Mouse (Mus musculus): ENCODE measurements around the gene Furin. TPM values are rescaled to one million over a fixed set of nuclear protein-coding genes. Genes with fewer than 3 reads are reported as not detected.

Furin gene
- polyA plus RNA-seq, 1 experiment from 2014 or later: 3.9 TPM

DNA sequence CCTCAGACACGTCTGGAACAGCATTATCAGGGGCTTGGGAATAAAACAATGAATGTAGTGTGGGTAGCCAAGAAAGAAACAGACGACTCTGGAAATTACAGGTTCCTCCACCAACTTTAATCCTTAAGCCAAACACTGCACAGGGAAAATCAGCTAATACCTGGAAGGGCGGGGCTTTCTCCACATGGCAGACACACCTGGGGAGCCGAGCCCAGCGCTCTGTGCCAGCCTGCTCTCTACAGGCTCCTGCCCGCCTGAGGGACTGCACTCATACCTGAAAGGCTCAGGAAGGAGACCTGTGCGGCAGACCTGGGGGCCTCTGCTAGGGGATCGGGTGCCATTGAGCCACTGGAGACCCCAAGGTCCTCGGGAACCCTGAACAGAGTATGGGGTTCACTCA lies 2.5 kb upstream of the Furin start:
- no peaks in the 10 kb centered on the region for H3K27me3 ChIP-seq (replicated peaks; ENCODE audit: control insufficient read depth, insufficient read depth, low read length)
- H3K4me3 ChIP-seq (ENCODE audit: low read depth, low read length): no peak overlapping the region
- 80% methylated on average over 9 of the region's 9 CpGs for WGBS
- ATAC-seq (no peak), DNase-seq (ENCODE audit: low spot score) (no peak)
- H3K4me2 ChIP-seq (ENCODE audit: low read length): no peak overlapping the region
- no peak overlapping the region for H3K9ac ChIP-seq (ENCODE audit: low read length)
- H3K36me3 ChIP-seq (ENCODE audit: control insufficient read depth, insufficient read depth, low read length): no peaks in the 10 kb centered on the region
- H3K9me3 ChIP-seq (replicated peaks; ENCODE audit: control insufficient read depth, low read length): no peaks in the 10 kb centered on the region
- no peak overlapping the region for H3K27ac ChIP-seq (ENCODE audit: low read depth, low read length)
- no peaks in the 10 kb centered on the region; the same call in 1 of the 2 replicates for H3K4me1 ChIP-seq (ENCODE audit: control insufficient read depth, insufficient read depth, low read length)

GRCm38 (mm10) chr7:80406186-80406585 lies 950 bp upstream of the Furin start:
- DNase-seq (ENCODE audit: low spot score) (no peak), ATAC-seq (no peak)
- H3K27me3 ChIP-seq (replicated peaks; ENCODE audit: control insufficient read depth, insufficient read depth, low read length): no peaks in the 10 kb centered on the region
- H3K27ac ChIP-seq (ENCODE audit: low read depth, low read length): no peak overlapping the region
- H3K36me3 ChIP-seq (ENCODE audit: control insufficient read depth, insufficient read depth, low read length): no peaks in the 10 kb centered on the region
- H3K9ac ChIP-seq (ENCODE audit: low read length): no peak overlapping the region
- no peaks in the 10 kb centered on the region for H3K9me3 ChIP-seq (replicated peaks; ENCODE audit: control insufficient read depth, low read length)
- H3K4me3 ChIP-seq (ENCODE audit: low read depth, low read length): no peak overlapping the region
- WGBS: 85% methylated on average over 3 of the region's 3 CpGs
- H3K4me2 ChIP-seq (ENCODE audit: low read length): no peak overlapping the region
- peaks cover 6% of the 10 kb centered on the region for H3K4me1 ChIP-seq (ENCODE audit: control insufficient read depth, insufficient read depth, low read length)

GRCm38 (mm10) chr7:80404101-80404894 lies 938 bp downstream of the Furin start:
- H3K9ac ChIP-seq (ENCODE audit: low read length): no peak overlapping the region
- no peak for DNase-seq (ENCODE audit: low spot score)
- no peak overlapping the region for H3K4me2 ChIP-seq (ENCODE audit: low read length)
- H3K4me3 ChIP-seq (ENCODE audit: low read depth, low read length): no peak overlapping the region
- no peak for ATAC-seq
- H3K36me3 ChIP-seq (ENCODE audit: control insufficient read depth, insufficient read depth, low read length): no peaks in the 10 kb centered on the region
- peaks cover 12% of the 10 kb centered on the region for H3K4me1 ChIP-seq (ENCODE audit: control insufficient read depth, insufficient read depth, low read length)
- no peaks in the 10 kb centered on the region for H3K27me3 ChIP-seq (replicated peaks; ENCODE audit: control insufficient read depth, insufficient read depth, low read length)
- no peak overlapping the region for H3K27ac ChIP-seq (ENCODE audit: low read depth, low read length)
- H3K9me3 ChIP-seq (replicated peaks; ENCODE audit: control insufficient read depth, low read length): no peaks in the 10 kb centered on the region
- WGBS: 69% methylated on average over 7 of the region's 7 CpGs

- Histone ChIP-seq H3K27ac (ENCODE audit: low read depth, low read length) (no peak overlapping the region), H3K36me3 (ENCODE audit: control insufficient read depth, insufficient read depth, low read length) (no peaks in the 10 kb centered on the region), H3K4me1 (ENCODE audit: control insufficient read depth, insufficient read depth, low read length) (peaks cover 12% of the 10 kb centered on the region), H3K9ac (ENCODE audit: low read length) (no peak overlapping the region), H3K4me3 (ENCODE audit: low read depth, low read length) (peak overlapping the region; percentile 93; the same call in 1 of the 2 replicates), H3K9me3 (replicated peaks; ENCODE audit: control insufficient read depth, low read length) (no peaks in the 10 kb centered on the region), H3K27me3 (replicated peaks; ENCODE audit: control insufficient read depth, insufficient read depth, low read length) (no peaks in the 10 kb centered on the region), H3K4me2 (ENCODE audit: low read length) (peak overlapping the region; percentile 93)
- ATAC-seq (no peak), DNase-seq (ENCODE audit: low spot score) (peak; percentile 81)
- 49% methylated on average over 9 of the region's 9 CpGs for WGBS
Observed at GRCm38 (mm10) chr7:80403551-80403950, 1.7 kb downstream of the Furin start.

- peak overlapping the region; percentile 93 for H3K4me3 ChIP-seq (ENCODE audit: low read depth, low read length)
- DNase-seq (ENCODE audit: low spot score) (peak; percentile 58), ATAC-seq (peak; percentile 81)
- 0 out of 2 replicates have a peak, but pooled peaks cover 1% of the 10 kb centered on the region for H3K36me3 ChIP-seq (ENCODE audit: control insufficient read depth, insufficient read depth, low read length)
- under 1% methylated on average over 46 of the region's 92 CpGs for WGBS
- no peaks in the 10 kb centered on the region for H3K9me3 ChIP-seq (replicated peaks; ENCODE audit: control insufficient read depth, low read length)
- H3K4me1 ChIP-seq (ENCODE audit: control insufficient read depth, insufficient read depth, low read length): peaks cover 12% of the 10 kb centered on the region
- peak overlapping the region; percentile 71; the same call in 1 of the 2 replicates for H3K27ac ChIP-seq (ENCODE audit: low read depth, low read length)
- no peaks in the 10 kb centered on the region for H3K27me3 ChIP-seq (replicated peaks; ENCODE audit: control insufficient read depth, insufficient read depth, low read length)
- H3K9ac ChIP-seq (ENCODE audit: low read length): peak overlapping the region; percentile 93
- H3K4me2 ChIP-seq (ENCODE audit: low read length): peak overlapping the region; percentile 93
Observed at GRCm38 (mm10) chr7:80402651-80403321, 2.5 kb downstream of the Furin start.

DNA sequence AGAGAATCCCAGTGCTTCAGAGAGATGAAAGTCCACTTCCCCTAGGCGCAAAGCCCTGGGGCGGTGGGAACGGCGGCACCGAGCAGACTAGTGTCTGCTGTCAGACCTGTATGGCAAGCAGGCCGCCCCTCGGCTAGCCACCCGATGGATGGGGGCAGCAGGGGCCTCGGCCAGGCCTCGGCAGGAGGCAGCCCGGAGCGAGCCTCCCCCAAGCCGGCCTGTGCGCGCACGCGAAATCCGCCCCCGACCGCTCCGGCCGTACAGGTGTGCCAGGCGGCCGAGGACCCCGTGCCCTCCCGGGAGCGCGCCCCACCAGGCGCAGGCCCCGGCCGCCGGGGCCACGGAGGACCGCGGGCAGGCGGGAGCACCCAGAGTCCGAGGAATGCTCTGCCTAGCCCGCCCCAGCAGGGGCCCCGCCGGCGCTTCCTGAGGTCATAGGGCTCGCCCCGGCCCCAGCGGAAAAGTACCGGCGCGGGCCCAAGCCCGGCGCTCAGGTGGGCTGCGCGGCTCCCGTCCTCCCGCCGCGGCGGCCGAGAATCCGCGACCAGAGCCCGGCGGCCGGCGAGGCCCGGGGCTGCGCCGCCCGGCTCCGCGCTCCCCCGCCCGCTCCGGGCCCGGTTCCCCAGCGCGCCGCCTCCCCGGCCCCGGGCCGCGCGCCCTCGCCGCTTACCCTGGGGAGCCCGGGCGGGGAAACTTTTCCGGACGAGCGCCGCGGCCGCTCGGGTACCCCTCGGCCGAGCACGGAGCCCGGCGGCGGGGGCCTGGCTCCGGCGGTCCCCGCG lies 3.2 kb downstream of the Furin start:
- Histone ChIP-seq H3K9me3 (replicated peaks; ENCODE audit: control insufficient read depth, low read length) (no peaks in the 10 kb centered on the region), H3K9ac (ENCODE audit: low read length) (peak overlapping the region; percentile 93), H3K27me3 (replicated peaks; ENCODE audit: control insufficient read depth, insufficient read depth, low read length) (no peaks in the 10 kb centered on the region), H3K4me2 (ENCODE audit: low read length) (peak overlapping the region; percentile 93), H3K4me3 (ENCODE audit: low read depth, low read length) (peak overlapping the region; percentile 93), H3K4me1 (ENCODE audit: control insufficient read depth, insufficient read depth, low read length) (peaks cover 12% of the 10 kb centered on the region), H3K27ac (ENCODE audit: low read depth, low read length) (peak overlapping the region; percentile 71; the same call in 1 of the 2 replicates), H3K36me3 (ENCODE audit: control insufficient read depth, insufficient read depth, low read length) (0 out of 2 replicates have a peak, but pooled peaks cover 6% of the 10 kb centered on the region)
- WGBS: under 1% methylated on average over 44 of the region's 102 CpGs
- peak; percentile 51 for ATAC-seq
- DNase-seq (ENCODE audit: low spot score): peak; percentile 21

DNA sequence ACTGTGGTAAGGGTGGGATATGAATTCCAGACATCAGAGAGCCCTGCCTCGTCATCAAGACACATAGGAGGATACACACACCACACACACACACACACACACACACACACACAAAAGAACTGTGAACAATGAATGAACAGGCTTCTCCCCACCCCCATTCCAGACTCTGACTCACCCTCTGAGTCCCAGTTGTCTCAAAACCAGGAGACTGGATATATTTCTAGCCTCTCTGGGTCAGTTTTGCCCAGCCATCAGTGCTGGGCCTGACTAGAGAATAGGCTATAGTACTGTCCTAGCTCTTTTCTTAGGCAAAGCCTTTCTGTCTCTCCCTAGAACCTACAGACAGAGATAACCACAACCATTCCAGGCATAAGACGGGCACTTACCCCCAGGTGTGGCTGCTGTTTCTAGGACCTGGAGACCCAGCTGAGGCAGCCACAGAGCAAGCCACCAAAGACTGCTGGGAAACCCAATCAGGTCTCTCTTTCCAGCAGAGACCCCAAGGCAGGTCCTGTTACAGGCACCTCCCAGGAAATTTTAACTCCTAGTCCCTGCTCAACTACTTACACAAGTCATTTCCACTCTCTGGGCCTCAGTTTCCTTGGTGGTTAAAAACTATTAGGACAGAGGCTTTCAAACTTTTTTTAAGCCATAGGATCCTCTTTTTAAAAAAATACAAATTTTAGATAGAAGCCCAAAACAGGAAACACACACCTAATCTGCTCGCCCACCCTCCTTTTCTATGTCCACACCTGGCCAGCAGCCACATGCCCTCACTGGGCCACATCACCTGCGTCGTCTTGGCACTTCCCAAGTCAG lies 4.0 kb downstream of the Furin start:
- 30% methylated on average over 5 of the region's 5 CpGs for WGBS
- no peaks in the 10 kb centered on the region for H3K9me3 ChIP-seq (replicated peaks; ENCODE audit: control insufficient read depth, low read length)
- H3K4me2 ChIP-seq (ENCODE audit: low read length): peak overlapping the region; percentile 93
- H3K27me3 ChIP-seq (replicated peaks; ENCODE audit: control insufficient read depth, insufficient read depth, low read length): no peaks in the 10 kb centered on the region
- ATAC-seq (no peak), DNase-seq (ENCODE audit: low spot score) (no peak)
- H3K9ac ChIP-seq (ENCODE audit: low read length): peak overlapping the region; percentile 93
- peaks cover 12% of the 10 kb centered on the region for H3K4me1 ChIP-seq (ENCODE audit: control insufficient read depth, insufficient read depth, low read length)
- H3K4me3 ChIP-seq (ENCODE audit: low read depth, low read length): peak overlapping the region; percentile 93
- H3K27ac ChIP-seq (ENCODE audit: low read depth, low read length): 0 out of 2 replicates have a peak overlapping the region, but pooled peaks have one; percentile 14
- peaks cover 11% of the 10 kb centered on the region for H3K36me3 ChIP-seq (ENCODE audit: control insufficient read depth, insufficient read depth, low read length)

- H3K4me3 ChIP-seq (ENCODE audit: low read depth, low read length): no peak overlapping the region
- peaks cover 12% of the 10 kb centered on the region for H3K4me1 ChIP-seq (ENCODE audit: control insufficient read depth, insufficient read depth, low read length)
- H3K27me3 ChIP-seq (replicated peaks; ENCODE audit: control insufficient read depth, insufficient read depth, low read length): no peaks in the 10 kb centered on the region
- H3K4me2 ChIP-seq (ENCODE audit: low read length): no peak overlapping the region
- peaks cover 16% of the 10 kb centered on the region for H3K36me3 ChIP-seq (ENCODE audit: control insufficient read depth, insufficient read depth, low read length)
- DNase-seq (ENCODE audit: low spot score) (no peak), ATAC-seq (no peak)
- H3K9me3 ChIP-seq (replicated peaks; ENCODE audit: control insufficient read depth, low read length): no peaks in the 10 kb centered on the region
- WGBS: 78% methylated on average over 6 of the region's 6 CpGs
- H3K9ac ChIP-seq (ENCODE audit: low read length): peak overlapping the region; percentile 93; the same call in 1 of the 2 replicates
- H3K27ac ChIP-seq (ENCODE audit: low read depth, low read length): no peak overlapping the region
Observed at GRCm38 (mm10) chr7:80400571-80400970, 4.7 kb downstream of the Furin start.

Measured in forebrain, embryonic 14.5 days (tissue).